Mouse (Mus musculus): ENCODE results near the gene Stxbp3. TPM values are rescaled to one million over a fixed set of nuclear protein-coding genes. Genes with fewer than 3 reads are reported as not detected.
A peak's percentile ranks its signal among the peaks of the same experiment; 100 is the strongest.

The Stxbp3 gene
- polyA plus RNA-seq, 1 experiment, result 12.3 TPM

GRCm38 (mm10) chr3:108778761-108779540, 61.4 kb downstream of the Stxbp3 start:
- Histone ChIP-seq H3K79me3 (ENCODE audit: low read depth) (no peaks in the 10 kb centered on the region), H3K4me3 (ENCODE audit: insufficient read depth, poor library complexity, severe bottlenecking) (no peak overlapping the region), H3ac (ENCODE audit: control insufficient read depth, insufficient read length, low read depth) (no peak overlapping the region), H3K27me3 (ENCODE audit: control insufficient read depth, insufficient read depth, insufficient read length) (no peaks in the 10 kb centered on the region), H3K36me3 (ENCODE audit: control insufficient read depth, insufficient read depth) (no peaks in the 10 kb centered on the region), H3K79me2 (ENCODE audit: control insufficient read depth, insufficient read depth) (no peaks in the 10 kb centered on the region)
- TF ChIP-seq CTCF (IDR thresholded peaks at IDR 0.05; ENCODE audit: control insufficient read depth, insufficient read depth, insufficient read length) (no peak), CEBPB (IDR thresholded peaks at IDR 0.05; ENCODE audit: low read depth) (no peak), MAX (IDR thresholded peaks at IDR 0.05) (no peak), MYOG (IDR thresholded peaks at IDR 0.05; ENCODE audit: control insufficient read depth, extremely low read depth, insufficient read length) (no peak), MYOD1 (IDR thresholded peaks at IDR 0.05; ENCODE audit: control insufficient read depth, insufficient read length, low read depth) (no peak), USF1 (IDR thresholded peaks at IDR 0.05; ENCODE audit: low read depth) (no peak)

GRCm38 (mm10) chr3:108772811-108773210, 67.5 kb downstream of the Stxbp3 start:
- no peaks in the 10 kb centered on the region for H3K27me3 ChIP-seq (ENCODE audit: control insufficient read depth, insufficient read depth, insufficient read length)
- H3K4me3 ChIP-seq (ENCODE audit: insufficient read depth, poor library complexity, severe bottlenecking), result no peak overlapping the region
- no peak overlapping the region for H3ac ChIP-seq (ENCODE audit: control insufficient read depth, insufficient read length, low read depth)
- no peaks in the 10 kb centered on the region for H3K36me3 ChIP-seq (ENCODE audit: control insufficient read depth, insufficient read depth)
- no peaks in the 10 kb centered on the region for H3K79me2 ChIP-seq (ENCODE audit: control insufficient read depth, insufficient read depth)
- no peaks in the 10 kb centered on the region for H3K79me3 ChIP-seq (ENCODE audit: low read depth)
- no peak for TF ChIP-seq MAX (IDR thresholded peaks at IDR 0.05)
- no peak for TF ChIP-seq FOSL1 (IDR thresholded peaks at IDR 0.05; ENCODE audit: insufficient read depth, low read length, poor library complexity, severe bottlenecking)
- TF ChIP-seq CTCF (IDR thresholded peaks at IDR 0.05; ENCODE audit: control insufficient read depth, insufficient read depth, insufficient read length), result no peak
- no peak for TF ChIP-seq CEBPB (IDR thresholded peaks at IDR 0.05; ENCODE audit: low read depth)
- TF ChIP-seq MYOG (IDR thresholded peaks at IDR 0.05; ENCODE audit: control insufficient read depth, extremely low read depth, insufficient read length), result no peak
- TF ChIP-seq MYOD1 (IDR thresholded peaks at IDR 0.05; ENCODE audit: control insufficient read depth, insufficient read length, low read depth), result no peak
- TF ChIP-seq USF1 (IDR thresholded peaks at IDR 0.05; ENCODE audit: low read depth), result no peak

- peak overlapping the region; percentile 3 for H3ac ChIP-seq (ENCODE audit: control insufficient read depth, insufficient read length, low read depth)
- H3K4me3 ChIP-seq (ENCODE audit: insufficient read depth, poor library complexity, severe bottlenecking), result no peak overlapping the region
- H3K36me3 ChIP-seq (ENCODE audit: control insufficient read depth, insufficient read depth), result no peaks in the 10 kb centered on the region
- H3K79me2 ChIP-seq (ENCODE audit: control insufficient read depth, insufficient read depth), result no peaks in the 10 kb centered on the region
- TF ChIP-seq MAX (IDR thresholded peaks at IDR 0.05) (peak; percentile 59), FOSL1 (IDR thresholded peaks at IDR 0.05; ENCODE audit: insufficient read depth, low read length, poor library complexity, severe bottlenecking) (peak; percentile 55), CEBPB (IDR thresholded peaks at IDR 0.05; ENCODE audit: low read depth) (no peak)
- no peaks in the 10 kb centered on the region for H3K79me3 ChIP-seq (ENCODE audit: low read depth)
- H3K27me3 ChIP-seq (ENCODE audit: control insufficient read depth, insufficient read depth, insufficient read length), result no peaks in the 10 kb centered on the region
Observed at GRCm38 (mm10) chr3:108772211-108772610, 68.1 kb downstream of the Stxbp3 start.

DNA sequence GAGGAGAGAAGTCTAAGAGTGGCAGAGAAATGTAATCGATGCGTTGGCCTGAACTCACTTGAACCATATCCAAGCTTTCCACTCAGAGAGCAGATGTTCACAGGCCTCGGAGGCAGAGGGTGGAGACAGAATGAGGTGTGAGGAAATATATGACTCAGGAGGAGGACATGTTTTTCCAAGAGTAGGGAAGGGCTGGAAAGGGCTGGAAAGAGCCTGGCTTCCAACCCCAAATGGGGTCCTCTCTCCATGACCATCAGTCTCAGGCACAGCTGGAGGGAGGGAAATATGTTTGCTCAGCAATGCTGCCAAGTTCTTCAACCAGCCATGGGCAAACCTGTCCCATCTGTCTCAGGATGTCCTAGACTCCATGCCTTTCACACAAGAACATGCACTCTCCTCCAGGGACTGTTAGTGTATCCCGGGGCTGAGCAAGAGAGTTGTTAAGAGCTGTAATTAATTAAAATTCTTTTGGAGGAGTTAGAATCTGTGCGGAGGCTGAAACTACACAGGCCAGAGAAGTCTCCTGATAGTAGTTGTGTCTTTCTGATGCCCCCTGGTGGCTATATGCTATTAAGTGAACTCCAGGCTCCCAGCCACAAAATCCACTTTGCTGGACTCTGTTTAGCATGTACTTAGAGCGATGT, 69.5 kb downstream of the Stxbp3 start:
- peak overlapping the region; percentile 34 for H3ac ChIP-seq (ENCODE audit: control insufficient read depth, insufficient read length, low read depth)
- H3K4me3 ChIP-seq (ENCODE audit: insufficient read depth, poor library complexity, severe bottlenecking), result no peak overlapping the region
- no peaks in the 10 kb centered on the region for H3K79me2 ChIP-seq (ENCODE audit: control insufficient read depth, insufficient read depth)
- H3K79me3 ChIP-seq (ENCODE audit: low read depth), result no peaks in the 10 kb centered on the region
- H3K27me3 ChIP-seq (ENCODE audit: control insufficient read depth, insufficient read depth, insufficient read length), result no peaks in the 10 kb centered on the region
- H3K36me3 ChIP-seq (ENCODE audit: control insufficient read depth, insufficient read depth), result no peaks in the 10 kb centered on the region
- TF ChIP-seq FOSL1 (IDR thresholded peaks at IDR 0.05; ENCODE audit: insufficient read depth, low read length, poor library complexity, severe bottlenecking) (no peak), MAX (IDR thresholded peaks at IDR 0.05) (peak; percentile 69), MYOD1 (IDR thresholded peaks at IDR 0.05; ENCODE audit: control insufficient read depth, insufficient read length, low read depth) (peak; percentile 51), MYOG (IDR thresholded peaks at IDR 0.05; ENCODE audit: control insufficient read depth, extremely low read depth, insufficient read length) (no peak), CTCF (IDR thresholded peaks at IDR 0.05; ENCODE audit: control insufficient read depth, insufficient read depth, insufficient read length) (peak; percentile 22), CEBPB (IDR thresholded peaks at IDR 0.05; ENCODE audit: low read depth) (peak; percentile 60), USF1 (IDR thresholded peaks at IDR 0.05; ENCODE audit: low read depth) (no peak)

DNA sequence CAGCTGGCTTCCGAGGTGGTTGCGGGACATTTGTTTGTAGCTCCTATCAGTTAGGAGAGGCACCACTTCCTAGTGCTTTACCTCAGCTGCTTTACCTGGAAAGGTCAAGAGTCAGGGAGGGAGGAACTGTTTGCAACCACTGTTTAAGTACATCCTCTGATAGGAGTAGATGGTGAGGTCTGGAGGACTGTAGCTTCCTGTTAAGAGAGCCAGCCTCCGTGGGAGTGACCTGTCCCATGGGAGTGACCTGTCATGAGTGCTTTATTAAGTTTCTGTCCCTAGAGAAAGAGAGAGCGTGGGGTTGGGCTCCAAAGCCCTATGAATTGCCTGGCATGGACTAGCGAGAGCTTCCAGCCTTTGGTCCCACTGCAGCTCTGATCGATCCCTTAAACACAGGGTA, 70.8 kb downstream of the Stxbp3 start:
- Histone ChIP-seq H3K79me3 (ENCODE audit: low read depth) (no peaks in the 10 kb centered on the region), H3K4me3 (ENCODE audit: insufficient read depth, poor library complexity, severe bottlenecking) (no peak overlapping the region), H3ac (ENCODE audit: control insufficient read depth, insufficient read length, low read depth) (no peak overlapping the region), H3K36me3 (ENCODE audit: control insufficient read depth, insufficient read depth) (no peaks in the 10 kb centered on the region), H3K79me2 (ENCODE audit: control insufficient read depth, insufficient read depth) (no peaks in the 10 kb centered on the region), H3K27me3 (ENCODE audit: control insufficient read depth, insufficient read depth, insufficient read length) (no peaks in the 10 kb centered on the region)
- no peak for TF ChIP-seq CTCF (IDR thresholded peaks at IDR 0.05; ENCODE audit: control insufficient read depth, insufficient read depth, insufficient read length)
- TF ChIP-seq MYOD1 (IDR thresholded peaks at IDR 0.05; ENCODE audit: control insufficient read depth, insufficient read length, low read depth), result no peak
- no peak for TF ChIP-seq CEBPB (IDR thresholded peaks at IDR 0.05; ENCODE audit: low read depth)
- no peak for TF ChIP-seq FOSL1 (IDR thresholded peaks at IDR 0.05; ENCODE audit: insufficient read depth, low read length, poor library complexity, severe bottlenecking)
- no peak for TF ChIP-seq MAX (IDR thresholded peaks at IDR 0.05)
- TF ChIP-seq MYOG (IDR thresholded peaks at IDR 0.05; ENCODE audit: control insufficient read depth, extremely low read depth, insufficient read length), result no peak
- TF ChIP-seq USF1 (IDR thresholded peaks at IDR 0.05; ENCODE audit: low read depth), result no peak

Measured in C2C12 (cell line).